In genomic region chr17:30155411-30155925, GRCm38 (mm10) we compare ENCODE assay signal across 11 mouse cellular contexts.
DNase-seq lines count a peak whose midpoint lies in the region; ATAC-seq and TF ChIP-seq lines count a peak whose summit lies in the region.
"Had no signal": no experiment of that assay in that cellular context is flagged by ENCODE, and none has a peak within 500 bp of the region (broad histone marks: within the 10 kb centered on the region; RNA-seq: fewer than 3 reads in every experiment).

No protein-coding gene starts in this region.

- no peak for ATAC-seq in heart, embryonic 13.5 days (ENCODE audit: extremely low read depth, insufficient number of reproducible peaks, low FRiP score, low TSS enrichment)
- ATAC-seq in heart, embryonic 16.5 days (replicated peaks; ENCODE audit: extremely low read depth, insufficient read depth, low FRiP score) = no peak
- no peak for ATAC-seq in CD4-positive, CD25-positive, alpha-beta regulatory T cell, adult 4 months

- DNase-seq in adrenal gland, postnatal 14 days = peak; percentile 24
- no peak for DNase-seq in adrenal gland, adult 8-10 months
- DNase-seq in heart, postnatal 25 days (ENCODE audit: low spot score) = no peak
- no peak for DNase-seq in ES-E14 (ENCODE audit: low read depth, low spot score)
- no peak for DNase-seq in ovary, postnatal 14 days (ENCODE audit: low spot score)
- DNase-seq: kidney, adult 11 months; thymus, postnatal 14 days had no signal

- intact Hi-C loops in heart, postnatal 25 days (cut with DNase I) = no loop called here

- peak overlapping the region; percentile 58 for H3K27ac ChIP-seq in heart, embryonic 13.5 days (replicated peaks)
- H3K27ac ChIP-seq in ES-E14 (ENCODE audit: insufficient read depth, low read depth, low read length, poor library complexity, severe bottlenecking) = no peak overlapping the region
- H3K27ac ChIP-seq in heart, embryonic 16.5 days (ENCODE audit: low read length) = peak overlapping the region; percentile 8
- H3K27ac ChIP-seq: liver, embryonic 15.5 days had no signal

- in situ Hi-C loops in ES-E14 (cut with MboI; ENCODE audit: low sequenced_read_pairs in 2 of 2, unreplicated experiment in 2 of 2) = no loop called here

- WGBS in heart, embryonic 13.5 days = 59% methylated on average over 7 of the region's 7 CpGs
- WGBS in heart, embryonic 16.5 days = 59% methylated on average over 7 of the region's 7 CpGs

- H3K9me3 ChIP-seq in heart, embryonic 13.5 days = no peaks in the 10 kb centered on the region
- no peaks in the 10 kb centered on the region for H3K9me3 ChIP-seq in ES-E14 (ENCODE audit: control insufficient read depth, insufficient read depth, low read depth, low read length)
- H3K9me3 ChIP-seq in heart, embryonic 16.5 days (replicated peaks; ENCODE audit: control insufficient read depth, low read length) = no peaks in the 10 kb centered on the region
- H3K9me3 ChIP-seq: liver, embryonic 15.5 days had no signal

- H3K27me3 ChIP-seq in heart, embryonic 13.5 days (replicated peaks) = no peaks in the 10 kb centered on the region
- H3K27me3 ChIP-seq in heart, embryonic 16.5 days (ENCODE audit: control insufficient read depth, insufficient read depth, low read length) = no peaks in the 10 kb centered on the region
- H3K27me3 ChIP-seq: liver, embryonic 15.5 days had no signal

- no peaks in the 10 kb centered on the region for H3K36me3 ChIP-seq in heart, embryonic 13.5 days
- H3K36me3 ChIP-seq in ES-E14 (ENCODE audit: control insufficient read depth, insufficient read depth, low read length, poor library complexity, severe bottlenecking) = no peaks in the 10 kb centered on the region; the same call in 1 of the 2 replicates
- no peaks in the 10 kb centered on the region for H3K36me3 ChIP-seq in heart, embryonic 16.5 days (ENCODE audit: control insufficient read depth, insufficient read depth)
- H3K36me3 ChIP-seq: liver, embryonic 15.5 days had no signal

- no peak overlapping the region for H3K4me3 ChIP-seq in heart, embryonic 13.5 days
- no peak overlapping the region for H3K4me3 ChIP-seq in ES-E14 (ENCODE audit: insufficient read depth in 1 of 2, low read depth in 1 of 2, low read length in 2 of 2, poor library complexity in 1 of 2, severe bottlenecking in 1 of 2)
- H3K4me3 ChIP-seq in heart, embryonic 16.5 days (ENCODE audit: low read length) = no peak overlapping the region
- H3K4me3 ChIP-seq: liver, embryonic 15.5 days had no signal

- no peak overlapping the region for H3K4me2 ChIP-seq in heart, embryonic 13.5 days
- no peak overlapping the region for H3K4me2 ChIP-seq in heart, embryonic 16.5 days (ENCODE audit: low read depth, low read length)
- H3K4me2 ChIP-seq: liver, embryonic 15.5 days had no signal

- peaks cover 90% of the 10 kb centered on the region for H3K4me1 ChIP-seq in heart, embryonic 13.5 days
- peaks cover 2 to 12% of the 10 kb centered on the region in 2 experiments; a peak in 3 of 4 replicates for H3K4me1 ChIP-seq in ES-E14 (ENCODE audit: control insufficient read depth in 2 of 2, insufficient read depth in 2 of 2, low read length in 2 of 2, poor library complexity in 1 of 2)
- peaks cover 43% of the 10 kb centered on the region for H3K4me1 ChIP-seq in heart, embryonic 16.5 days (ENCODE audit: control insufficient read depth, insufficient read depth, low read length)
- H3K4me1 ChIP-seq: liver, embryonic 15.5 days had no signal

- H3K9ac ChIP-seq in heart, embryonic 13.5 days = peak overlapping the region; percentile 44
- no peak overlapping the region for H3K9ac ChIP-seq in ES-E14 (ENCODE audit: insufficient read depth, low read depth, low read length, poor library complexity, severe bottlenecking)
- H3K9ac ChIP-seq in heart, embryonic 16.5 days (ENCODE audit: low read length) = no peak overlapping the region
- H3K9ac ChIP-seq: liver, embryonic 15.5 days had no signal

TF ChIP-seq in ES-E14, 5 proteins besides CTCF, POLR2A, EP300 and RAD21:
- TF ChIP-seq ZC3H11A (IDR thresholded peaks at IDR 0.05; ENCODE audit: borderline replicate concordance, low read depth, low read length) (no peak), HCFC1 (IDR thresholded peaks at IDR 0.05; ENCODE audit: borderline replicate concordance, insufficient read depth, low read length) (no peak), ZNF384 (IDR thresholded peaks at IDR 0.05; ENCODE audit: low read depth, low read length) (0 out of 2 replicates have a peak, but pooled peaks have one; percentile 23), MAFK (IDR thresholded peaks at IDR 0.05; ENCODE audit: insufficient read depth, low read depth, low read length) (no peak), CHD2 (IDR thresholded peaks at IDR 0.05; ENCODE audit: low read depth, low read length) (no peak)
